In the genomic region with DNA sequence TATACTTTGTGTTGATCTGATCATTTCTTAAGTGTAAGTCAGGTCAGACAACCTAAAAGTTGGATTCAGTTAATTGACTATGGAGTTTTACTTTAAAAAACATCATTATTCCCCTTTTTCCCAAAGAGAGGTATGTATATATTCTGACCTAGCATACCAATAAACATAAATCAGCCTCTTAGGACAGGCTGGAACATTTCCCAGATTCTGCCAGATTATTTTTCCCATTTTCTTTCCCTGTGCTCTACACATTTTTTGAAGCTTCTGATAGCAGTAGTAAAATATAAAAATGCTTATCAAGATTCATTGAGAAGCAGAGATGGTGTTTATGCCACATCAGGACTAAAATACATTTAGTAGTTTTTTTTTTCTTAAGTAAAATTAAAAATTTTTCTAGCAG, we compare ENCODE assay signal across 19 mouse cellular contexts. TPM values are rescaled to one million over a fixed set of nuclear protein-coding genes. Genes with fewer than 3 reads are reported as not detected.
"Had no signal": no experiment of that assay in that cellular context is flagged by ENCODE, and none has a peak within 500 bp of the region (broad histone marks: within the 10 kb centered on the region; RNA-seq: fewer than 3 reads in every experiment).

No protein-coding gene starts in this region.

- H3K4me3 ChIP-seq: lung, embryonic 15.5 days; megakaryocyte, embryonic 14.5 days; midbrain, embryonic 13.5 days; midbrain, embryonic 15.5 days; neural tube, embryonic 12.5 days; stomach, embryonic 15.5 days had no signal

- H3K9me3 ChIP-seq: lung, embryonic 15.5 days; megakaryocyte, embryonic 14.5 days; midbrain, embryonic 13.5 days; midbrain, embryonic 15.5 days; neural tube, embryonic 12.5 days; stomach, embryonic 15.5 days had no signal

- DNase-seq: liver, postnatal 0 days; lung, adult 2 months; lung, postnatal 14 days; lung, postnatal 36 days; thymus, adult 2 months; thymus, postnatal 25 days; thymus, postnatal 4 days had no signal

- H3K9ac ChIP-seq: liver, postnatal 0 days; lung, embryonic 15.5 days; midbrain, embryonic 13.5 days; midbrain, embryonic 15.5 days; neural tube, embryonic 12.5 days; stomach, embryonic 15.5 days had no signal

- H3K36me3 ChIP-seq: lung, embryonic 15.5 days; midbrain, embryonic 13.5 days; midbrain, embryonic 15.5 days; neural tube, embryonic 12.5 days; stomach, embryonic 15.5 days had no signal

- H3K27ac ChIP-seq: lung, embryonic 15.5 days; macrophage; midbrain, embryonic 13.5 days; midbrain, embryonic 15.5 days; neural tube, embryonic 12.5 days; stomach, embryonic 15.5 days; stomach, postnatal 0 days had no signal

- H3K27me3 ChIP-seq: lung, embryonic 15.5 days; megakaryocyte, embryonic 14.5 days; midbrain, embryonic 13.5 days; midbrain, embryonic 15.5 days; neural tube, embryonic 12.5 days; stomach, embryonic 15.5 days had no signal

- H3K4me2 ChIP-seq: lung, embryonic 15.5 days; midbrain, embryonic 11.5 days; midbrain, embryonic 13.5 days; midbrain, embryonic 15.5 days; neural tube, embryonic 12.5 days; stomach, embryonic 15.5 days had no signal

- ATAC-seq: liver, postnatal 0 days; lung, postnatal 0 days; midbrain, embryonic 13.5 days; midbrain, embryonic 15.5 days had no signal

- H3K4me1 ChIP-seq: lung, embryonic 15.5 days; midbrain, embryonic 15.5 days; neural tube, embryonic 12.5 days; stomach, embryonic 15.5 days had no signal

RNA-seq across cellular contexts. Expression of a gene that starts 27.0 kb away (rescaled TPM):
- total RNA-seq: megakaryocyte progenitor cell, adult 5-6 weeks; neutrophil, adult 5-6 weeks had no signal
- polyA plus RNA-seq: macrophage; thymus, adult 2 months had no signal
